15 mouse cellular contexts compared by ENCODE assay signal in genomic region chr9:116298791-116299190, GRCm38 (mm10).
"Had no signal": no experiment of that assay in that cellular context is flagged by ENCODE, and none has a peak within 500 bp of the region (broad histone marks: within the 10 kb centered on the region; RNA-seq: fewer than 3 reads in every experiment).

No protein-coding gene starts in this region.

- H3K9ac ChIP-seq: kidney, embryonic 15.5 days; limb, embryonic 13.5 days; liver, embryonic 15.5 days; midbrain, embryonic 15.5 days had no signal

- ATAC-seq: lung, postnatal 0 days; midbrain, embryonic 15.5 days had no signal

- H3K36me3 ChIP-seq: kidney, embryonic 15.5 days; limb, embryonic 13.5 days; liver, embryonic 15.5 days; midbrain, embryonic 10.5 days; midbrain, embryonic 15.5 days had no signal

- H3K4me3 ChIP-seq: kidney, embryonic 15.5 days; limb, embryonic 13.5 days; liver, embryonic 15.5 days; midbrain, embryonic 10.5 days; midbrain, embryonic 15.5 days had no signal

- DNase-seq: kidney, postnatal 14 days; left cerebral cortex, postnatal 4 days; lung, adult 2 months; lung, postnatal 36 days; right cerebral cortex, postnatal 4 days; spleen, adult 18-20 months; thymus, adult 18-20 months; thymus, postnatal 25 days had no signal

- H3K27me3 ChIP-seq: kidney, embryonic 15.5 days; limb, embryonic 13.5 days; liver, embryonic 15.5 days; midbrain, embryonic 15.5 days had no signal

- H3K9me3 ChIP-seq: kidney, embryonic 15.5 days; limb, embryonic 13.5 days; liver, embryonic 15.5 days; midbrain, embryonic 10.5 days; midbrain, embryonic 15.5 days had no signal

- H3K27ac ChIP-seq: kidney, embryonic 15.5 days; limb, embryonic 13.5 days; liver, embryonic 15.5 days; midbrain, embryonic 10.5 days; midbrain, embryonic 15.5 days had no signal

- H3K4me1 ChIP-seq: liver, embryonic 15.5 days; midbrain, embryonic 10.5 days; midbrain, embryonic 15.5 days had no signal

- H3K4me2 ChIP-seq: kidney, embryonic 15.5 days; limb, embryonic 13.5 days; liver, embryonic 11.5 days; liver, embryonic 15.5 days; midbrain, embryonic 15.5 days had no signal
